Mouse (Mus musculus) layer of hippocampus, postnatal 14 days (tissue): ENCODE measurements around the gene Tal1. TPM values are rescaled to one million over a fixed set of nuclear protein-coding genes. Genes with fewer than 3 reads are reported as not detected.

Experiments used
- DNase-seq, 2 experiments: peaks; one replicate each; pipeline ENCODE4 v3.0.0; 2021 to 2022; ENCODE audit warnings: low spot score in 2 of 2, mixed read lengths in 1 of 2
- long read RNA-seq, 2 experiments: library from polyadenylated mRNA; stranded (forward); transcript quantifications; one replicate each; pipeline ENCODE4 v2.0.0; 2021
- total RNA-seq, 2 experiments: library from RNA; stranded (reverse); gene quantifications; 2 replicates each; pipeline ENCODE4 v1.2.3; 2021

Tal1 gene
- total RNA-seq: 1 to 10 TPM; 2.3 to 2.4 TPM
- long read RNA-seq, experiment 1, partial matches to known transcripts: 2 of 3 reads
- long read RNA-seq, experiment 1, other reads (novel, unspliced or antisense): 1 of 3 reads
- long read RNA-seq, experiment 2: 0 reads

DNA sequence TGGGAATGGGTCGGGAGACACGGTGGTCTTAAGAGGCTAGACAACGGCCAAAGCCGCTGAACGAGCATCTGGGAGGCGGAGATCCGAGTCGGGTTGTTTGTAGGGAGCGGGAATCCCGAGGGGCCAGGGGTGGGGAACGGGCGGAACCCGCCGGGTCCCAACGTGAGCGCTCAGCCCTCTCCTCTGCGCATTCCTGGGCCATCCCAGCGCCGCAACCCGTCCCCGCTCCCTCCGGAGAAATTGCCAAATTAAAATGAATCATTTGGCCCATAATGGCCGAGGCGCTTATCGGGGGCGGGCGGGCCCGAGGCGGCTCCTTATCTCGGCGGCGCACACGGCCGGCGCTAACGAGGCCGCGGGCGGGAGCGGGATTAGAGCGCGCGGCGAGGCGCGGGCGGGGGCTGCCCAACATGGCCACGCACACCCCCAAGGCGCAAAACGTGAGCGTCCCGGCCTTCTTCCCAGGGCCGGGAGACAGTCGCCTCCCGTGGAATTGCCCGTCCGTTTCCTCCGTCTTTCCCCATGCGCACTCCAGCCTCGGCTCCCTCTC, at the start of gene Tal1:
TSS of gene Tal1 (plus strand) at position 56 of the 550 bp plus-strand sequence.
- DNase-seq: peak in 1 of 2 experiments; percentile 6

DNA sequence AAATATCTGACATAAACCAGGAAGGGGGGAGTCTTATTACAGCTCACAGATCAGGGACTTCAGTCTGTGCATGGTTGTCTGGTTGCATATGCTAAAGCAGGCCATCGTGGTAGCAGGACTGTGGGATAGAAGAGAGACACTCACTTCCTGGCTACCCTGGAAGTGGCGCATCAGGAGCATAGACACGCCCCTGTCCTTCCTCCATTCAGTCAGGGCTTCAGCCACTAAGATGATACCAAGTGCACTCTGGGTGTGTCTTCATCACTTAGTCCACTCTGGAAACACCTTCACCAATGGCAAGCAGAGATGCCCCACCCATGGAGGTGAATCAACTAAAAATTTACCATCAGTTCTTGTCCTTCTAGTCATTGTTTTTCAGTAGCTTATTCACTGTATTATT, 42.0 kb upstream of the Tal1 start:
- DNase-seq: no peak

DNA sequence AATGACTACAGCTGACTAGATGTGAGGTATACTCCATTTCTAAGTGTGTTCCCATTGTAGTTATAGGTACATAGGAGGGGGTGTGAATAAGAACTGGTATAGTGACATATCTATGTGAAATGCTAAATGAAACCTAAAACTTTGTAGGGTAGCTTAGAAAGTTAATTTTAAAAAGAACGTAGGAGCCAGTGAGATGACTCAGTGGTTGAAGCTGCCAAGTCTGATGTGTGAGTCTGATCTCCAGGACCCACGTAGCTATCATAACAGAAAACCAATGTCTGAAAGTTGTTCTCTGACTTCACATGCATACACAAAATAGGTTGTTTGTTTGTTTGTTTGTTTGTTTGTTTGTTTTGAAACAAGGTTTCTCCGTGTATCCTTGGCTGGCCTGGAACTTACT, 36.2 kb upstream of the Tal1 start:
- DNase-seq: no peak

DNA sequence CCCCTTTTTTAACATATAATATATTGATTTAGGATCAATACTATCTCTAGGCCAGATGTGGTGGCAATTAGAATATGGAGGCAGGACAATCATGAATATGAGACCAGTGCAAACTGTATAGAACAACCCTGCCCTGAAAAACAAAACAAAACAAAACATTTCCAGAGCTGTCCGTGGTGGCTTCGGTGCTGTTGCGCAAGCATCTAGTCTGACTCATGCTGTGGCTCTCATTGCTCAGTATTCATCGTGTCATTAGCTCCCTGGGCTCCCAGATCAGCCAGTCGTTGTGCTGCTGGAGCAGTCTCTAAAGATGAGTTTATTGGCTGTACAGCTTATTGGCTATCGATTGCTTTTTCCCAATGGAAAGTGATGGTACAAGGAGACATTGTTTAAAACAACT, 21.2 kb upstream of the Tal1 start:
- no peak for DNase-seq

DNA sequence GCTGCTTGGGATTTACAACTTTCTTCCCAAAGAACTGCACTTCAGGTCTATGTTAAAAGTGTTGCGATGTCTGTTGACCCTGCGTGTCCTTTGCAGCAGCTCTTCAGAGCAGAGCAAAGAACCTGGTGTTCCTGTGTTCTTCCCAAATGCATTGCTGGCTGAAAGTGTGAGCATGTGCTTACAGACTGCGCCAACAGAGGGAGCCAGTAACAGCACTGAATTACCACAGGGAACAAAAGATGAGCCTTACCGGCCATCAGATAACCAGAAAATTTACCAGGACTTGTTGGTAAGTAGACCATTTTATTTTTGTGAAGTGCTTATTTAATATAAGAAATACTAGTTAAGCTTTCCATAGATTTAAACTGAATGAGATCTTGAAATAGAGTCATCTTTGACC, 18.0 kb upstream of the Tal1 start:
- DNase-seq: peak; percentile 28 to 49

DNA sequence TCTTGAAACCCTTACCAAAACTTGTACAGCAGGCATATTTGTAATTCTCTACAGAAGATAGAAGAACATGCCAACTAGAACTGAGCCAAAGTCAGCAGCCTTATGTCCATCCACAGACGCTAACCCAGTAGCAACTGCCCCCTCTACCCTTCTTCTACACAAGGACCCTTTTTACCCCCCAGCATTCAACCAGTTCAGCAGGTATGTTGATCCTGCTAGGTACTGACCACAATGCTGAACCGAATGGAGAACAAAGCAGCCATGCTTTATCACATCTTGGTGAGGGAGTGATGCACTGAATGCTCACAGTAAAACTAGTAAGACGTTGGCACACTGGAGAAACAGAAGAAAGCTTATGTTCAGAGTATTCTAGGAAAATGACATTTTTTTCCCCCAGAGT, 10.6 kb upstream of the Tal1 start:
- DNase-seq: no peak

DNA sequence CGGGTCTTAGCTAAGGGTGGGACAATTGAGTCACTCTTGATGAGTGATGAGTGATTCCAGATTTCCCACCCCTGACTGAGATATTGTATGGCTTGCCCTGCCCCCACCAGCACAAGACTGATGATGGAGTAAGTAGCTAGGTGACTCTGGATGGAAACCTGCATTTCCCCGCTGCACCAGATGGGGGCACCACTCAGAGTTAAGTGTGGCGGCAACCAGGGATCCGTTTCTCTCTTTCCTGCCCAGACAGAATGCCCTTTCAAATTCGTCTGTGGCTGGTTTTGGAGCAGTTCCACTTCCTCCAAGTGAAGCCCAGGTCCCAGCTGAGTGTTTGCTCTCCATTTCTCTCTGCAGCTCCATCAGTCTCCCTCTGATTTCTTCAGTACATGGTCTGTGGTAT, 8.5 kb upstream of the Tal1 start:
- DNase-seq: peak; percentile 37 to 53

DNA sequence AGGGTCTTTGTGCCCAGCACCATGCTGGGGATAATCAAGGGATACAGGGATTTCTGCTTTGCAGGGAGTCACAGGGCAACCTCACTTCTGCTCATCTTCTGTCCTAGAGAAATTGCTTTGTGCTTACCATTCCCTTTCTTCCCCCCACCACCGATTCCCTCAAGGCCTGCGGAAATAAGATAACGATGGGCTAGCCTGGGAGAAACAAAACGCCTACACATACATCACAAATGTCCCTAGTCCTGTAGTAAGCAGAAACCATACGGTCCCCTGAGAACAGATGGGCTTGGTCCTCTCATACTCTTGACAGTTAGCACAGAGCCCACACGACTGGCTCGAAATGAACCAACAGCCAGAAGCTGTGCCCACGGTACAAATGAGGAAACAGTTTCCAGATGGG, 8.0 kb upstream of the Tal1 start:
- no peak for DNase-seq

DNA sequence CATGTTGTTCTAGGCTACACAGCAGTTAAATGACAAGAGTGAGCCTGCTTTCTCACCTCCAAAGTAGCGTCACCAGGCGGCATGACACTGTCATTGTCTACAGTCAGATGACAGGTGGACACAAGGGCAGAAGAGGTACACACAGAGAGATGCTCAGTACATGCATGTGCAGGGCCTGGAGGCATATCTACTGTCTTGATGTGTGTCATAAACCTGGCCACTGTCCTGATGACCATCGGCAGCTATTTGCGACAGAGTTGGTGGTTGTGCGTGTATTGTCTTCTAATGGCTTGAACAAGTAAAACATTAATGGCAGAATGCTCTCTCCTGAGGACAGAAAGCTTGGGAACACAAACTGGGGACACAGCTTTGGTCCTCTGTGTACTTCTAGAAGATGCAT, 5.0 kb upstream of the Tal1 start:
- no peak for DNase-seq

DNA sequence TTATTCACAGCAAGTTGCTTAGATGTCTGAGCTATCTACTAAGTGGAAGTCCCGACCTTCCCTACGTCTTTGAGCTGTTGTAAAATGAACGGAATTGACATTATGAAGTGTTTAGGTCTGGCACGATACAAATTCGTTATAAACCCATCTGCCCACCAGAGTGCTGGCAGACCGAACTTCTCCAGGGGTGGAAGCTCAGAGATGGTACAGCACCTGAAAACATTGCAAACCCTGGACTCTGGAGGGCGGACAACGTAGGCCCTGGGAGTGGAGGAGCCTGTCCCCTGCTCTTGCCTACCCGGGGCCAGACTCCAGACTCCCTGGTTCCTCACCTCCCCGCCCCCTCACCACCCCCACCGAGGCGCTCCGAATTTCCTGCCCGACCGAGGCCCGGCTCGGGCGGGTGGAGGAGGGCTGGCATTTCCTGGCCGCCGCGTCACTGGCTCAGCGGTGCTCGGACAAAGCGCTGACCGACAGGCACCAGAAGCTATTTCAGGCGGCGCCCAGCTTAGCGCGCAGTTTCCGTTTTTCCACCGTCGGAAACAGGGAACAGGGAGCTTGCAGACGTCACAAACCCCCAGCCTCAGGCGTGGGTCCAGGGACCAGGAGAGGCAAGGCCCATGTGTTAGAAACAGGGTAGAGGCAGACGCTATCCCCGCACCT, 3.8 kb upstream of the Tal1 start:
- DNase-seq: peak in 1 of 2 experiments; percentile 19

DNA sequence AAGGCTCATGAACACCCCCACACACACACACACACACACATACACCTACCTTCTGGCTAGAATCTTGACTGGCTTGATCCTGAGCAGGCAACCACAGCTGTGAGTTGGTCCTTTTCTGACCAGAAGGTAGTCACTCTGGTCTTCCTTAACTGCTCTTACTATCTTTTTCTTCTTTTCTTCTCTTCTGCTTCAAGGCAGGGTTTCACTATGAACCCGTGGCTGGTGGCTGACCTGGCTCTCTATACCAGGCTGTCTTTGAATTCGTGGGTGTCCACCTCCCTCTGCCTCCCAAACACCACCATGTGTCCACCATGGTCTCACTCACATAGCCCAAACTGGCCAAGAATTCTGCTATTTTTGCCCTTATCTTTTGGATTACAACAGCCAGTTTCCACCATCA, 1.2 kb upstream of the Tal1 start:
- no peak for DNase-seq

DNA sequence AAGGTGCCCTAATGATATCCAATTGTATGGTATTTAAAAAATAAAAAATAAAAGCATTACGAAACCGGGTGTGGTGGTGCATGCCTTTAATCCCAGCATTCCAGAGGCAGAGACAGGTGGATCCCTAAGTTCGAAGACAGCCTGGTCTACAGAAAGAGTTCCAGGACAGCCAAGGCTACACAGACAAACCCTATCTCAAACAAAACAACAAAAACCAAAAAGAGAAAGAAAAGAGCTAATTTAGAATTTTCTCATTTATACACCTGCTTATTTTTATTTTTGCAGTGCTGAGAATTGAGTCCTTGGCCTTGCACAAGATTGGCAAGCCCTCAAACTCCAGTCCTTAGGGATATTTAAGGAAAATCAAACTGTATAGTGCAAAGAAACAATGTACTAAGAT, 535 bp upstream of the Tal1 start:
- no peak for DNase-seq

DNA sequence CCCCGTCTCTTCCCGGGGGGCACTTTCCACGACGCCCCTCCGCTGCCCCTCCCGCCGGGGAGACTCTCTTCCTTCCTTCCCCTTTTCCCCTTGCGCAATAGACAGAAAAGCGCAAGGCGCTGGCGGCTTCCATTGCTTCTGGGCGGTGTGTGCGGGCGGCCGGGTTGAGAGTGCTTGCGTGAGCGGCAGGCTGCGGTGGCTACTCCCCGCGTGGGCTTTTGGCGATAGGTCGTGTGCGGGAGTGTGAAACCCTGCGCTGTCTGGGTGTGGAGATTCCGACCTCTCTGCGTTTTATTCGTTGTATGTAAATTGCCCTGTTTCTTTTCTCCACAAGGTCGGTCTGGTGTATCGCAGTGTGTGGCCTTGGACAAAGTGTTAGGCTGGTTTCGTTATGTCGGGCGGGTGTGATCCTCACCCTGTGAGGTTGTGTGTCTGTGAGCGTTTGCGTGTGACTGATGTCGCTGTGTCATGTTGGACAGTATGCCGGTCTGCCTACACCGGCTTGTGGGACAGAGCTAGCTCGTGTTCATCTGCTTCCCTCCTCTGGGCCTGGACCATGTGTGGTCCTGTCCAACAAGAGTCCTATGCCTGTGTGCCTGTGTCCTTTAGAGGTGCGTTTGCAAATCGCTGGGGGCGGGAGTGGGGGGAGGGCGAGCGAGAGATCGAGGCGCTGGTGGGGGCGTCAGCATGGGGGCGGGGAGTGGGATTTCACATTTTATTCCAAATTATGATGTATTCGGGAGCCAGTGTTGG, 871 bp downstream of the Tal1 start:
- peak; percentile 32 to 61 for DNase-seq

DNA sequence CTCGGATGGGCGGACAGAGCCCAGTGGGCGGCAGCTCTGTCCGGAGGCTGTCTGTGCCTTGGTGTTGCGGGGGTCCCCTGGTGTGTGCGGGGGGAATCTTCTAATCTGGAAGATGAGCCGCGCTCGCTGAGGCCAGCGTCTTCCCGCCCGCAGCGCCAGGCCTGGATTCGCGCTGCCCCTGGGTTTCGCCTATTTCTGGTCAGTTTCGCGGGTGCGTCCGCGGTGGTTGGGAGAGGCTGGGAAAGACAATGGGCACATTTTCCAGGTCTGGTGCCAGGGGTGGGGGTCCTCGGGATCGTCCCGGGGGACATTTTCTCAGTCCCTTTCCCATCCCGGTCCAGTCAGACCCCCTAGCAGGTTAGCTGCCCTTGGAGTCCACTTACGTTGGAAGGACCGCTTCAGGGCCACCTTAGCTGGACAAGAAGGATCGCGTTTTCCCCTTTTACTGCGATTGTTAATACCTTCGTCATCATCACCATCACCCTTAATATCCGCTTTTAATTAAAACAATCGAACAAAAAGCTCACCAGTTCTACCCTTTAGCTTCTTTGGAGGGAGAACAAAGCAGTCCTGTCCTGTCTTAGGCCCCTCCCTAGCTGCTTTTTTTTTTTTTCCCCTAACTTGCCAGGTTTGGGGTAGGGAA, 1.6 kb downstream of the Tal1 start:
- DNase-seq: peak in 1 of 2 experiments; percentile 5

DNA sequence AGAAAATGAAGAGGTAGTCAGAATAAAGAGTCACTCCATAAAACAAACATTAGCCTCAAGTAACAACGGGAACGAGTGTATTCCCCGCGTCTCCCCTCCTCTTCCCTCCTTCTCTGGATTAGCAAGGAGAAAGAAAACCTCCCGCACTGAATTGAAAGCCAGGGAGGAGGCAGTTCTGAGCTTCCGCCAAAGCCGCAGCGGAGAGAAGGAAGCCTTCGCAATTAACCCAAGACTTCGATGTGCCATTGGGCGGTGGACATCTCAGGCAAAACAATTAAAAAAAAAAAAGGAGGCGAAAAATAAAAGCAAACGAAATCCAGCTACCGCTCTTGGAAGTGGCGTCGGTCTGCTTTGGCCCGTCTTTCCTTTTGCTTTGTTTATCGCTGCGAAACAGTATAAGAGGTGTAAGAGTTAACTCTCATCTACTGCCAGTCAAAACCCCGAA, 2.1 kb downstream of the Tal1 start:
- DNase-seq: peak in 1 of 2 experiments; percentile 33

DNA sequence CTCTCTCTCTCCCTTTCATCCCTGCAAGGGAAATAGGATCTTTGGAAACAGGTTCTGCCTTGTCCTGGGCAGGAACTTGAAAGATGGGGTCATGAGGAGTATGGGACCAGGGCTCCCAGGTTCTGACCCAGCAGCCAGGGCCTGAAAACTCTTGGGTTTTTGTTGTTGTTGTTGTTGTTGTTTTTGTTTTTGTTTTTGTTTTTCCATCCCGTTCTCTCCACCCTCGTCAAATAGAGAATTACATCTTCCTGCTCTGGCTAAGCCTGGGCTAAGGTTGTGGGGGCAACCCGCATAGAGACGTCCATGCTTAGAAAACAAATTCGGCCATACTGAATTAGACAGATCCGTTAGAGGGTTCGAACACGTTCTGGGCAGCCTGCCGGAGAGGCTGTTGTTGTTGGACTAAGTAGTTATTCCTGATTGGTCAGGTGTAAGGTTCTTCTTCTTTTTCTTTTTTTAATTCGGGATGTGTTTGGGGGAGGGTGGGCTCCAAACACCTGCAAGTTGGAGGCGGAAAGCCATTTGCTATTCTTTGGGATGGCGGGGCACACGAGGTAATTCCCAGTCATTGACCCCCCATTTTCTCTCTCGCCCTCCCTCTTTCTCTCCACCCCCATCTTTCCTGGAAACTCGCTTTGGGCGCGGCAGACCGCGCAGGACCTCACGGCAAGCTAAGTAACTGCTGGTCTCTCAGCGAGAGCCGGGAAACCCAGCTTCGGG, 2.8 kb downstream of the Tal1 start:
- DNase-seq: no peak

DNA sequence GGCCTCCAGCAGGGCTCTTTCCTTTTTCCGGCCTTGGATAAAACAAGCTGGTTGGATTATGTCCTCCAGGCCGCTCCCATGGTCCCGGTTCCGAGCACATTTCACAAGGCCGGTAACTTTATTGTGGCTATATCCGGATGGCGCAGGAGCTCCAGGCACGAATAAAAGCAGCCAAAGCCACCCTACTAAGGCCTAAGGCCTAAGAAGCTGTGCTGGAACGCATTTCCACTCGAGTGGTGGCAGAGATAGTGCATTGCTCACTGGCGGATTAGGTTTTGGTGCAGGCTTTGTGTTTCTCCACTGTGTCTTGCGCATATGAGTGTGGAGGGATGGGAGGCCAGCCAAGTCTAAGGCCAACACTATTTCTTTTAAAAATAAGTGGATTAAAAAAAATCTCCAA, 3.6 kb downstream of the Tal1 start:
- DNase-seq: no peak

DNA sequence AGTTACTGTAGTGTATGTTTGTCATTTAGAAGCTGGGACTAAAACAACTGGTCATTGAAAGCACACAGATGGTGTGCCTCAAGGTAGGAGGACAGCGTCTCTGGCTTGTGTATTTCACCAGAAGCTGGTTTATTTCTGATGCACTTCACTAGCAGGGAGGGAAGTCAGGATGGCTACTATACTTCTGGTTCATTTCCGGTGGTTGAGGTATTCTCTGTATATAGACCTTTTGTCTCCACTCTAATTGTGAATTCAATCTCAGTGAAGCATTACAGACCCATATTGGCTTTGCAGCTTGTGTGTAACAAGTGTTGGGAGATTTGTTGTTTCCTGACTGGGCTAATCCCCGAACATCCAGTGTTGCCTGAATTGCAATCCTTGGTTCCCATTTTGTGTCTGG, 4.5 kb downstream of the Tal1 start:
- no peak for DNase-seq

DNA sequence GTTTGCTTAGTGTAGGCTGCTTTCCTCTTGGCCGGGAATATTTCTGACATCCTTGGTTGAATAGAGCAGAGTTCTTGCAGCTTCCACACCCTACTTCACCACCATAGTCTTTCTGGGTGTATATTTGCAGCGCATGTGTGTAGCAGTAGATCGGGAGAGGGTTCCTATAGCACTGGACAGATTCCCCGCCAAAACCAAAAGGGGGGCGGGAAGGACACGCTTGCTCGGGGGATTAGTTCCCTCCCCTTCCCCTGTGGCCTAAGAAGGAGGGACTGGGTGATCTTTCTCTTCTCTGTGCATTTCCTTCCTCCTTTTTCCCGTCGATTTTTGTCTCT, 6.3 kb downstream of the Tal1 start:
- no peak for DNase-seq

DNA sequence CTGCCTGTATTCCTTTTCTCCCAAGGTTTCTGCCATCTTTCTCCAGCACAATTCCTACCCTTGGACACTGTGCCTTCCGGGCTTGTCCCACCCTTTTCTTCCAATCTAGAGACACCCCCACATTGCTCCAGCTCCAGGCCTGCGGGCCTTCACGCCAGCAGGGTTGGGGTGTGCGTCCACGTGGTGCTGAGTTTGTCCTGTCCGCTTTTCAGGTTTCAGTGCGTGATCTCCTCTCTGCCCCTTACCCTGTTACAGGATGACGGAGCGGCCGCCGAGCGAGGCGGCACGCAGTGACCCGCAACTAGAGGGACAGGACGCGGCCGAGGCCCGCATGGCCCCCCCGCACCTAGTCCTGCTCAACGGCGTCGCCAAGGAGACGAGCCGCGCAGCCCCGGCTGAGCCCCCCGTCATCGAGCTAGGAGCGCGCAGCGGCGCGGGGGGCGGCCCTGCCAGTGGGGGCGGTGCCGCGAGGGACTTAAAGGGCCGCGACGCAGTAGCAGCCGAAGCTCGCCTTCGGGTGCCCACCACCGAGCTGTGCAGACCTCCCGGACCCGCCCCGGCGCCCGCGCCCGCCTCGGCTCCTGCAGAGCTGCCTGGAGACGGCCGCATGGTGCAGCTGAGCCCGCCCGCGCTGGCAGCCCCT, 6.8 kb downstream of the Tal1 start:
- peak; percentile 23 to 29 for DNase-seq
